Mouse (Mus musculus) intestine, postnatal 0 days (tissue): ENCODE measurements around the gene Acadm. TPM values are rescaled to one million over a fixed set of nuclear protein-coding genes. Genes with fewer than 3 reads are reported as not detected.

Experiments used
- ATAC-seq: fragments of 200-750 bp; cut with Nextera tagmentation; 2 replicates; pipeline ENCODE4 v1.8.0; 2017; ENCODE audit warnings: mild to moderate bottlenecking, moderate TSS enrichment, moderate library complexity
- H3K27ac ChIP-seq: fragments of 300-500 bp; sonication (generic); 2 replicates; pipeline ENCODE4 v1.5.1; 2014; ENCODE audit warnings: mild to moderate bottlenecking, low read depth, low read length, moderate library complexity
- H3K27me3 ChIP-seq: fragments of 300-500 bp; sonication (generic); replicated peaks from 2 replicates; pipeline ENCODE4 v1.6.1; 2014; ENCODE audit warnings: low read length, mixed read lengths; ENCODE audit not compliant: control insufficient read depth, insufficient read depth
- H3K36me3 ChIP-seq: fragments of 300-500 bp; sonication (generic); 2 replicates; pipeline ENCODE4 v1.6.1; 2014; ENCODE audit warnings: mild to moderate bottlenecking, moderate library complexity; ENCODE audit not compliant: control insufficient read depth, insufficient read depth
- H3K4me1 ChIP-seq: fragments of 300-500 bp; sonication (generic); replicated peaks from 2 replicates; pipeline ENCODE4 v1.6.1; 2014; ENCODE audit warnings: antibody characterized with exemption, low read length, mixed read lengths; ENCODE audit not compliant: control insufficient read depth, insufficient read depth
- H3K4me2 ChIP-seq: fragments of 300-500 bp; sonication (generic); replicated peaks from 2 replicates; pipeline ENCODE4 v1.6.1; 2014; ENCODE audit warnings: low read depth, mild to moderate bottlenecking, moderate library complexity
- H3K4me3 ChIP-seq: fragments of 300-500 bp; sonication (generic); 2 replicates; pipeline ENCODE4 v1.5.1; 2014; ENCODE audit warnings: low read depth, low read length
- H3K9ac ChIP-seq: fragments of 300-500 bp; sonication (generic); 2 replicates; pipeline ENCODE4 v1.6.1; 2014; ENCODE audit warnings: mild to moderate bottlenecking, low read depth, low read length
- H3K9me3 ChIP-seq: fragments of 300-500 bp; sonication (generic); 2 replicates; pipeline ENCODE4 v1.6.1; 2016; ENCODE audit warnings: mixed run types; ENCODE audit not compliant: control insufficient read depth
- CTCF ChIP-seq: sonication (generic); IDR thresholded peaks from 2 replicates; pipeline ENCODE4 v1.5.1; 2016; ENCODE audit warnings: low read depth, mild to moderate bottlenecking, control low read depth, antibody characterized with exemption, moderate library complexity
- WGBS: fragments of 180-500 bp; shearing (Covaris S2); extraction: QIAGEN DNeasy Blood & Tissue Kit; methylation state at CpG from one replicate; pipeline ENCODE4 v1.1.7; 2014; 5-methylcytosine and 5-hydroxymethylcytosine counted together
- polyA plus RNA-seq: library from polyadenylated mRNA; unstranded; fragments of >200 nt; fragmentation: Nextera tagmentation; extraction: Ambion mirVana; gene quantifications from 2 replicates; pipeline ENCODE4 v1.2.1, GENCODE M21; 2015

Gene Acadm
- polyA plus RNA-seq, 1 experiment from 2014 or later: 148 TPM

DNA sequence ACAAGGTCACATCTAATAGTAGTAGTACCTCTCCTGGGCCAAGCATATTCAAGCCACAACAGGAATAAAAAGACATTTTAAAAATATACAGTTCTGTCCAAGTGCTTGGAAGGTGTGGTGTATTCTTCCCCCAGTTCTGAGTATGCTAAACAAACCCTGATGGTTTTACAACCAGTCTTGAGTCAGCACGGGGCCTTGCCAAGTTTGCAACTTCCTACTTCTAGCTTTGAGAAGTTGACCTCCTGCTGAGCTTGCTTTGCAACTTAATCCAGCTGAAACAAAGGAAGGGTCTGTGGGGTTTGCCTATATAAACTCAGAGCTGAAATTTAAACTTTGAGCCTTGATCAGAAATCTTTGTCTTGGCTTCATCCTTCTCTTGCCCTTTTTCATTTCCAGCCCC is 27.2 kb downstream of the Acadm start:
- 0% methylated on average over 1 of the region's 1 CpGs for WGBS
- H3K4me2 ChIP-seq: no peak overlapping the region
- peaks cover 6% of the 10 kb centered on the region; the same call in 1 of the 2 replicates for H3K4me1 ChIP-seq
- H3K9me3 ChIP-seq: no peaks in the 10 kb centered on the region
- no peak for ATAC-seq
- no peak overlapping the region for H3K27ac ChIP-seq
- no peak for TF ChIP-seq CTCF
- H3K27me3 ChIP-seq: no peaks in the 10 kb centered on the region
- H3K4me3 ChIP-seq: no peak overlapping the region
- peaks cover 7% of the 10 kb centered on the region; the same call in 1 of the 2 replicates for H3K36me3 ChIP-seq
- no peak overlapping the region for H3K9ac ChIP-seq

DNA sequence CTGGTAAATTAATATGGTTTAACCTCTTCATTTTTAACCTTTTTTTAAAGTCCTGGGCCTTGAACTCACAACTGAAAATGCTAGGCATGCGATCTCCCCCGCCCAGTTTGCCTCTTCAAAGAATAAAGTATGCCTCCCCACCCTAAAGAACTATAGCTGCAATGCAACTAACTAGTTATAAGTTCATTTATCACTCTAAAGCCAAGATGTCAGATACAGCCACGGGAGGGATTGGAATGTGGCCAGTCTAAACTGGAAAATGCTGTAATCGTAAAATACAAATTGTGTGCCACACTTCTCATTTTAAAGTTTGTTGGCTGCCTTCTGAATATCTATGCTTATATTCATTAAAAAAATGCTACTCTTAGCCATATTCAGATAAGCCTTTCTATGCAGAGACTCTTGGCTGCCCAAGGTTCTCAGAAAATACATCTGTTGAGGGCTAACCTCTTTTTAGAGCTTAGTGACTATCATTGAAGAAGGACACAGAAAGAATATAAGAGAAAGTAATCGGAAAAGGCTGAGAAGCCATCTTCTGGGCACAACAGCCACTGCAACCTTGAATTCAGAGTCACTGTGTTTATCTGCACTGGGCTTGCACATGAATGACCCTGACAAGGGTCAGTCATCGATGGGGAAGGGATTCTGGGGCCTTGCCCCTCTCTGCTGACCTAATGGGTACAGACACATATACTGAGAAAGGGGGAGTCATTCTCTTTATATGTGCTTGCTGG is 30.8 kb downstream of the Acadm start:
- Histone ChIP-seq H3K4me1 (peaks cover 15% of the 10 kb centered on the region), H3K9ac (peak overlapping the region; percentile 88; the same call in 1 of the 2 replicates), H3K4me3 (peak overlapping the region; percentile 84), H3K27ac (peak overlapping the region; percentile 88; the same call in 1 of the 2 replicates), H3K9me3 (no peaks in the 10 kb centered on the region), H3K27me3 (no peaks in the 10 kb centered on the region), H3K4me2 (peak overlapping the region; percentile 75), H3K36me3 (peaks cover 27% of the 10 kb centered on the region)
- TF ChIP-seq CTCF: 0 out of 2 replicates have a peak, but pooled peaks have one; percentile 12
- ATAC-seq: no peak
- 26% methylated on average over 6 of the region's 6 CpGs for WGBS

DNA sequence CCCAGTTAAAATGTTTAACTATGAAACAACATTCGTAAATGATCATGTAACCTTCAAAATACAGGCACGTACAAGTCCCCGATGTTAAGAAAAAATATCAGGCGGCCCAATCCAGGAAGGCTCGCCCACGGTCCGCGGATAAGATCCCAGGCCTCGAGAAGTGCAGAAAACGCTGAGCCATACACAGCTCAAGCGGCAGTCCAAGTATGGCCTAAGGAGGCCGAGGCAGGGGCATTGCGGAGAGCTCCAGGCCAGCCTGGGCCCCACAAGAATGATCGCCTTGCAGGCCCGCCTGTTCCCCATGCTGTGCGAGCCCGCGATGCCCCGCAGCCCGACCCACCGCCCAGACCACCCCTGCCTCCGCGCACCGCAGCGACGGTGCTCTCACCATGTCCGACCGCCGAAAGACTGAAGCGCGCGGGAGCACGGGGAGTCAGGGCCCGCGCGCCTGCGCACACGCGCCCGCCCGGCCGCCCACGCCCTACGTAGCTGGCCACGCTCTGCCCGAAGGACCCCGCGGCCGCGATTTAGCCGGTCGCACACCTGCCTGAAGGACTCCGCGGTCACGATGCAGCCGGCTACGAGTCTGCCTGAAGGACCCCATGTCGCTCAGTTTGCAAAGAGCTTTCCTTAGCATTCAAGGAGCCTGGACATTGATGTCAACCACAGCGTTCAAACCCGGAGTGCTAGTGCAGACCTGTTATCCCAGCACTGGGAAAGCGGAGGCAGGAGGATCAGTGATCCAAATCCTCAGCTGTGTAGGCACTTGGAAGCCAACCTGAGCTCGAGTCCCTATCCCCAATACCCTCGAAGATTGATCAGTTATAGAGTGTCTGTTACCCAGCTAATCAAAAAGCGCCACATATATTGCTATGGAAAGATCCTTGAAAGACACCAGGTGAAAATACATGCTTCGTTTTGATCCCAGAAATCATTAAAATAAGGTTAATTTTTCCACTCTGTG is 31.6 kb downstream of the Acadm start, which contains the start of gene Rabggtb:
Gene Rabggtb (minus strand): TSS at position 464 of the 964 bp plus-strand sequence.
- no peaks in the 10 kb centered on the region for H3K27me3 ChIP-seq
- peak; percentile 96 for ATAC-seq
- H3K4me2 ChIP-seq: peak within 1 kb of the TSS; percentile 75
- peak within 1 kb of the TSS; percentile 88 for H3K9ac ChIP-seq
- peak within 1 kb of the TSS; percentile 84 for H3K4me3 ChIP-seq
- peaks cover 34% of the 10 kb centered on the region for H3K36me3 ChIP-seq
- no peaks in the 10 kb centered on the region for H3K9me3 ChIP-seq
- peak within 1 kb of the TSS; percentile 88 for H3K27ac ChIP-seq
- peaks cover 15% of the 10 kb centered on the region for H3K4me1 ChIP-seq
- WGBS: under 1% methylated on average over 65 of the region's 65 CpGs
- TF ChIP-seq CTCF: 0 out of 2 replicates have a peak, but pooled peaks have one; percentile 10

DNA sequence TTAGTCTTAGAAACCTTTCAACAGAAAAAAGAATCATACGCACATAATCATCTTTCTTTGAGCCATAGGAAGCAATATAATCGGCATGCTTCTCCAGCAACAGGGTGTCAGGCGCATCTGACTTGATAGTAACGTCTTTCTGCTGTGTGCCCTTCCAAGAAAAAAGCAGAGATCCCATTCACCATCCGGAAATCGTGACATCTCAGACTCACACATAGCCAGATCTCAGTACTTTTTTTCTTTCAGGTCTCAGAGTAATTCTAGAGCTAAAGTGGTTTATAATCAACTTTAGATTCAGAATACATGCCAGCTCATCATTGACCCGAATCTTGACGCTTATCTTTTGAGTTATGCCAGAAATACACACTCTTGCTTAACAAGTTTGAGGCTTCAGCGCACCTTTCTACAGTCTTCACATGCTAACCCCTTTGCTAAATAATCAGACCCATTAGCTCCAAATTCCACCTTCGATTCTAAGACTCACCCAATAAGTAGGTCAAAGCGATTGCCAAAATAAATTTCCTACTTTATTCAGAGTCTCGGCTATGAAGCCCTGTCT is 32.5 kb downstream of the Acadm start:
- Histone ChIP-seq H3K4me1 (peaks cover 15% of the 10 kb centered on the region), H3K9me3 (no peaks in the 10 kb centered on the region), H3K4me2 (peak overlapping the region; percentile 75), H3K36me3 (peaks cover 34% of the 10 kb centered on the region), H3K27me3 (no peaks in the 10 kb centered on the region), H3K27ac (peak overlapping the region; percentile 88), H3K9ac (peak overlapping the region; percentile 88), H3K4me3 (peak overlapping the region; percentile 84)
- ATAC-seq: no peak
- 1% methylated on average over 12 of the region's 12 CpGs for WGBS
- TF ChIP-seq CTCF: no peak

DNA sequence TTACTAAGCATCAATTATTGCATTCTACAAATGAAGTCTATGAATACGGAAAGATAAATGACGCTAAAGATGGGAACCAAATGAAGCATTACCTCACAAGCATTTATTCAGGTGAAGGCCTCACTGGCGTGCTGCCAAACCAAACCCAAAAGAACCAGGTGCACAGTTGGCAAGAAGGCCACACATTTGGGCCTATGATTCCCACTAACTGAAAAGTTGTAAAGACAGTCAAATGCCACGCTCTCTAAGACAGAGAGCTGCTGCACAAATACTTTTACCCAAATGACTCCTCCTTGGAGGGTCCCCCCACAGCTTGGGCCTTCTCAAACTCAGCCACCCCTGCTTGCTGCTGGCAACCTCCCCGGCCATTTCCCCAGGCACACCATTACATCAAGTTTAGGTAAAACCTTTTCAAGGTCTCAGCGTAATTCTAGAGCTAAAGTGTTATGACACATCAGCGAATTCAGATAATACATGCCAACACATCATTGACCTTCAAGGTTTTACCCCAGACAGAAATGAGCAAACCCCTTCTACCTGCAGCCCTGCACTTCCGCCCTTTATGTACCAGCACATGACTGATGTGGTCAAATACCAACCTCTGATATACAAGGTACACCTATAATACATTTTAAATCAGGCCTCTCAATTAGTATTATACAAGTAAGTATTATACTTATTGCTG is 33.1 kb downstream of the Acadm start:
- 22% methylated on average over 8 of the region's 8 CpGs for WGBS
- H3K27ac ChIP-seq: peak overlapping the region; percentile 57
- H3K4me2 ChIP-seq: peak overlapping the region; percentile 75
- no peak for TF ChIP-seq CTCF
- peak overlapping the region; percentile 88 for H3K9ac ChIP-seq
- H3K4me1 ChIP-seq: peaks cover 15% of the 10 kb centered on the region
- peak overlapping the region; percentile 84 for H3K4me3 ChIP-seq
- ATAC-seq: no peak
- H3K36me3 ChIP-seq: peaks cover 41% of the 10 kb centered on the region
- no peaks in the 10 kb centered on the region for H3K27me3 ChIP-seq
- H3K9me3 ChIP-seq: no peaks in the 10 kb centered on the region
